10 mouse cellular contexts compared by ENCODE assay signal in genomic region chr11:106001718-106002117, GRCm38 (mm10). TPM values are rescaled to one million over a fixed set of nuclear protein-coding genes. Genes with fewer than 3 reads are reported as not detected.
DNase-seq lines count a peak whose midpoint lies in the region; ATAC-seq lines count a peak whose summit lies in the region.
"Had no signal": no experiment of that assay in that cellular context is flagged by ENCODE, and none has a peak within 500 bp of the region (broad histone marks: within the 10 kb centered on the region; RNA-seq: fewer than 3 reads in every experiment).

No protein-coding gene starts in this region.

- intact Hi-C loops in left cerebral cortex, postnatal 14 days (cut with DNase I) = no loop called here

- ATAC-seq in activated CD4-positive, CD25-positive, alpha-beta regulatory T cell, adult 4 months = no peak

- peak; percentile 29 for DNase-seq in cerebellum, adult 8-10 months
- no peak for DNase-seq in cerebellum, adult 11-12 months
- peak; percentile 29 to 45 for DNase-seq in left cerebral cortex, postnatal 14 days (ENCODE audit: low spot score in 2 of 2)
- no peak for DNase-seq in left cerebral cortex, adult 8-10 months (ENCODE audit: low spot score in 2 of 2)
- peak; percentile 28 for DNase-seq in c-Kit-positive CD71-positive TER-119-negative erythroid progenitor cells, embryonic 14.5 days (ENCODE audit: low read depth)
- DNase-seq in mesoderm, embryonic 11.5 days (ENCODE audit: low read depth, low spot score) = peak; percentile 11
- DNase-seq in urinary bladder, adult 2 months (ENCODE audit: low spot score) = no peak

RNA-seq across cellular contexts. Expression of gene Kcnh6, which starts 6.2 kb away (rescaled TPM):
- 1 to 10 TPM; 1.5 to 1.7 TPM for total RNA-seq in left cerebral cortex, postnatal 14 days (2021)
- total RNA-seq in left cerebral cortex, adult 8-10 months (2022) = 1 to 10 TPM; 1.9 to 2.6 (median 2.2) TPM
- not detected for polyA plus RNA-seq in activated CD4-positive, CD25-positive, alpha-beta regulatory T cell, adult 4 months (2017; shearing (Covaris generic))
- 0.04 TPM in 2 replicates for polyA plus RNA-seq in urinary bladder, adult 2 months (2012; rRNA removed)

RNA-seq across cellular contexts. Expression of gene Ace3, which starts 7.2 kb away (rescaled TPM):
- total RNA-seq in left cerebral cortex, postnatal 14 days (2021) = not detected
- not detected for total RNA-seq in left cerebral cortex, adult 8-10 months (2022)
- polyA plus RNA-seq in activated CD4-positive, CD25-positive, alpha-beta regulatory T cell, adult 4 months (2017; shearing (Covaris generic)) = not detected
- polyA plus RNA-seq in urinary bladder, adult 2 months (2012; rRNA removed) = not detected in 2 replicates
- polyA plus RNA-seq: liver, embryonic 15.5 days; stomach, embryonic 15.5 days had no signal

RNA-seq across cellular contexts. Expression of gene Ace, which starts 34.0 kb away (rescaled TPM):
- total RNA-seq in left cerebral cortex, postnatal 14 days (2021) = 10 to 100 TPM in 1 of 2 experiments, 1 to 10 TPM in 1; 9.7 to 10.5 TPM
- total RNA-seq in left cerebral cortex, adult 8-10 months (2022) = 10 to 100 TPM; 18.6 to 24.5 (median 20.5) TPM
- under 1 TPM in 1 of 2 experiments, not detected in 1; 0.11 TPM for polyA plus RNA-seq in activated CD4-positive, CD25-positive, alpha-beta regulatory T cell, adult 4 months (2017; shearing (Covaris generic))
- 13.6 and 16.5 TPM in 2 replicates for polyA plus RNA-seq in urinary bladder, adult 2 months (2012; rRNA removed)

RNA-seq across cellular contexts. Expression of gene Dcaf7, which starts 35.0 kb away (rescaled TPM):
- total RNA-seq in left cerebral cortex, postnatal 14 days (2021) = 100 to 1,000 TPM; 209 to 210 TPM
- 100 to 1,000 TPM; 126 to 137 (median 132) TPM for total RNA-seq in left cerebral cortex, adult 8-10 months (2022)
- polyA plus RNA-seq in activated CD4-positive, CD25-positive, alpha-beta regulatory T cell, adult 4 months (2017; shearing (Covaris generic)) = 10 to 100 TPM; 22.9 to 23.3 TPM
- polyA plus RNA-seq in urinary bladder, adult 2 months (2012; rRNA removed) = 38.9 and 40.4 TPM in 2 replicates

RNA-seq across cellular contexts. Expression of gene Cyb561, which starts 48.6 kb away (rescaled TPM):
- total RNA-seq in left cerebral cortex, postnatal 14 days (2021) = 10 to 100 TPM; 64.4 to 65.2 TPM
- 10 to 100 TPM; 86.6 to 90.7 (median 89.1) TPM for total RNA-seq in left cerebral cortex, adult 8-10 months (2022)
- 1 to 10 TPM in 1 of 2 experiments, under 1 TPM in 1; 0.63 to 1.4 TPM for polyA plus RNA-seq in activated CD4-positive, CD25-positive, alpha-beta regulatory T cell, adult 4 months (2017; shearing (Covaris generic))
- 25.2 and 26.9 TPM in 2 replicates for polyA plus RNA-seq in urinary bladder, adult 2 months (2012; rRNA removed)

Comparison
In these comparisons a context has a peak if more than half of its experiments do, and no peak if none do; other contexts are left out.
1. DNase-seq: peak in cerebellum, adult 8-10 months (single experiment), left cerebral cortex, postnatal 14 days (2 of 2), c-Kit-positive CD71-positive TER-119-negative erythroid progenitor cells, embryonic 14.5 days (single experiment) and mesoderm, embryonic 11.5 days (single experiment); none in cerebellum, adult 11-12 months (single experiment), left cerebral cortex, adult 8-10 months (0 of 2) and urinary bladder, adult 2 months (single experiment).